8 mouse cellular contexts compared by ENCODE assay signal in genomic region chr17:35916297-35917142, GRCm38 (mm10). TPM values are rescaled to one million over a fixed set of nuclear protein-coding genes. Genes with fewer than 3 reads are reported as not detected.
A peak's percentile ranks its signal among the peaks of the same experiment; 100 is the strongest.
DNase-seq lines count a peak whose midpoint lies in the region; ATAC-seq lines count a peak whose summit lies in the region.

TSS of gene Mrps18b (minus strand) at chr17:35916389.
TSS of gene Ppp1r10 (plus strand) at chr17:35916434.

- peak within 1 kb of the TSS; percentile 96 for H3K9ac ChIP-seq in hindbrain, embryonic 12.5 days

- H3K4me3 ChIP-seq in hindbrain, embryonic 12.5 days, result peak within 1 kb of the TSS; percentile 65

- peaks cover 21% of the 10 kb centered on the region; the same call in 1 of the 2 replicates for H3K36me3 ChIP-seq in hindbrain, embryonic 12.5 days

- peak within 1 kb of the TSS; percentile 99 for H3K27ac ChIP-seq in hindbrain, embryonic 12.5 days

- H3K27me3 ChIP-seq in hindbrain, embryonic 12.5 days, result no peaks in the 10 kb centered on the region

- under 1% methylated on average over 83 of the region's 83 CpGs for WGBS in hindbrain, embryonic 12.5 days

- DNase-seq in NIH3T3 (ENCODE audit: low read depth), result peak; percentile 100
- DNase-seq in cerebellum, postnatal 10 days, result peak; percentile 99
- DNase-seq in frontal cortex, postnatal 10 days (ENCODE audit: low spot score in 2 of 2), result peak; percentile 99
- DNase-seq in layer of hippocampus, postnatal 14 days (ENCODE audit: low spot score in 2 of 2), result peak; percentile 99 to 100
- peak; percentile 99 for DNase-seq in lung, postnatal 14 days
- peak; percentile 99 for DNase-seq in retina, adult 2 months (ENCODE audit: low read depth, low spot score)
- peak; percentile 98 to 99 for DNase-seq in thymus, postnatal 36 days

- H3K4me2 ChIP-seq in hindbrain, embryonic 12.5 days (replicated peaks), result peak within 1 kb of the TSS; percentile 89

- peaks cover 32% of the 10 kb centered on the region for H3K4me1 ChIP-seq in hindbrain, embryonic 12.5 days

- peak; percentile 94 for ATAC-seq in hindbrain, embryonic 12.5 days (ENCODE audit: low FRiP score)

- no peaks in the 10 kb centered on the region for H3K9me3 ChIP-seq in hindbrain, embryonic 12.5 days (replicated peaks)

RNA-seq across cellular contexts. Expression of gene Mrps18b, which starts in this region (rescaled TPM):
- 46.8 and 51.1 TPM in 2 replicates for polyA plus RNA-seq in hindbrain, embryonic 12.5 days (2016; fragmentation: Nextera tagmentation; extraction: Ambion mirVana)
- total RNA-seq in layer of hippocampus, postnatal 14 days (2021), result 10 to 100 TPM; 41.2 to 42.7 TPM

RNA-seq across cellular contexts. Expression of gene Ppp1r10, which starts in this region (rescaled TPM):
- 58.3 and 68.2 TPM in 2 replicates for polyA plus RNA-seq in hindbrain, embryonic 12.5 days (2016; fragmentation: Nextera tagmentation; extraction: Ambion mirVana)
- 10 to 100 TPM; 68.3 to 74.5 TPM for total RNA-seq in layer of hippocampus, postnatal 14 days (2021)

Comparison
In these comparisons a context has a peak if more than half of its experiments do, and no peak if none do; other contexts are left out.
1. Peak in every context shown above with its lines: DNase-seq, ATAC-seq, H3K4me3 ChIP-seq and H3K27ac ChIP-seq.